Mouse (Mus musculus) heart, adult 2 months (tissue): ENCODE data around the gene Gpr132. TPM values are rescaled to one million over a fixed set of nuclear protein-coding genes. Genes with fewer than 3 reads are reported as not detected.

ENCODE experiments used
- DNase-seq, 2 experiments: peaks; one replicate each; pipeline ENCODE4 v3.0.0; 2021
- H3K27ac ChIP-seq: fragments of 200-600 bp; 2 replicates; pipeline ENCODE4 v1.8.1; 2022
- H3K27me3 ChIP-seq: fragments of 200-500 bp; 2 replicates; pipeline ENCODE4 v1.6.1; 2012; ENCODE audit warnings: mild to moderate bottlenecking, low read length, inconsistent platforms, mixed read lengths; ENCODE audit not compliant: control insufficient read depth, insufficient read depth
- H3K36me3 ChIP-seq: fragments of 200-500 bp; 2 replicates; pipeline ENCODE4 v1.6.1; 2012; ENCODE audit warnings: low read length, inconsistent platforms; ENCODE audit not compliant: control insufficient read depth, insufficient read depth
- H3K4me1 ChIP-seq: fragments of 200-500 bp; 2 replicates; pipeline ENCODE4 v1.6.1; 2011; ENCODE audit warnings: low read length; ENCODE audit not compliant: control insufficient read depth, insufficient read depth
- H3K4me3 ChIP-seq: fragments of 200-600 bp; 2 replicates; pipeline ENCODE4 v1.8.1; 2022
- H3K79me2 ChIP-seq: fragments of 200-500 bp; replicated peaks from 2 replicates; pipeline ENCODE4 v1.6.1; 2012; ENCODE audit warnings: mild to moderate bottlenecking, inconsistent platforms, low read length, moderate library complexity, mixed read lengths; ENCODE audit not compliant: control insufficient read depth, insufficient read depth
- H3K9ac ChIP-seq: fragments of 200-500 bp; 2 replicates; pipeline ENCODE4 v1.6.1; 2012; ENCODE audit warnings: low read depth, mild to moderate bottlenecking, control low read depth, inconsistent platforms, low read length, mixed read lengths
- CTCF ChIP-seq: fragments of 200-600 bp; IDR thresholded peaks from 2 replicates; pipeline ENCODE4 v1.8.1; 2022; ENCODE audit warnings: antibody characterized with exemption, mild to moderate bottlenecking, moderate library complexity
- EP300 ChIP-seq: fragments of 200-500 bp; IDR thresholded peaks from 2 replicates; pipeline ENCODE4 v1.6.1; 2011; ENCODE audit warnings: low read depth, low read length, control low read depth; ENCODE audit not compliant: insufficient read depth
- POLR2A ChIP-seq: fragments of 200-500 bp; IDR thresholded peaks from 2 replicates; pipeline ENCODE4 v1.6.1; 2011; ENCODE audit warnings: mild to moderate bottlenecking, low read depth, low read length, control low read depth; ENCODE audit not compliant: insufficient read depth
- WGBS: fragments of 180-500 bp; shearing (Covaris S2); methylation state at CpG from one replicate; pipeline ENCODE4 v1.1.7; 2018; 5-methylcytosine and 5-hydroxymethylcytosine counted together
- intact Hi-C: fragments of 180-260 bp; cut with DNase I; formaldehyde crosslinking; loops from one replicate; pipeline ENCODE4 v1.15.1; 2025
- polyA plus RNA-seq: library from polyadenylated mRNA; depleted of rRNA; stranded (reverse); fragments of >200 nt; gene quantifications from 2 replicates; pipeline ENCODE4 v1.2.3, GENCODE M21; 2012
- total RNA-seq, 2 experiments: library from RNA; stranded (reverse); gene quantifications; 2 replicates each; pipeline ENCODE4 v1.2.3; 2021

Gpr132 gene
- total and polyA plus RNA-seq, 3 experiments, result 0.29 to 2.0 (median 0.36) TPM

GRCm38 (mm10) chr12:112881301-112881815 is 13.3 kb upstream of the Gpr132 start:
- H3K4me1 ChIP-seq, result peaks cover 19% of the 10 kb centered on the region
- no peaks in the 10 kb centered on the region for H3K36me3 ChIP-seq
- no peaks in the 10 kb centered on the region for H3K27me3 ChIP-seq
- intact Hi-C loops, result no loop called here
- WGBS, result 67% methylated on average over 6 of the region's 6 CpGs
- H3K79me2 ChIP-seq, result no peaks in the 10 kb centered on the region
- H3K9ac ChIP-seq, result no peak overlapping the region
- DNase-seq, result no peak
- H3K4me3 ChIP-seq, result no peak overlapping the region
- no peak overlapping the region for H3K27ac ChIP-seq
- TF ChIP-seq EP300 (no peak), CTCF (no peak), POLR2A (no peak)

GRCm38 (mm10) chr12:112880661-112881060 is 12.6 kb upstream of the Gpr132 start:
- intact Hi-C loops, result no loop called here
- Histone ChIP-seq H3K9ac (no peak overlapping the region), H3K4me3 (no peak overlapping the region), H3K36me3 (no peaks in the 10 kb centered on the region), H3K27me3 (no peaks in the 10 kb centered on the region), H3K79me2 (no peaks in the 10 kb centered on the region), H3K4me1 (peaks cover 24% of the 10 kb centered on the region), H3K27ac (no peak overlapping the region)
- WGBS, result 80% methylated on average over 4 of the region's 4 CpGs
- DNase-seq, result no peak
- no peak for TF ChIP-seq POLR2A
- TF ChIP-seq EP300, result no peak
- TF ChIP-seq CTCF, result no peak

GRCm38 (mm10) chr12:112879731-112880130 is 11.7 kb upstream of the Gpr132 start:
- Histone ChIP-seq H3K36me3 (no peaks in the 10 kb centered on the region), H3K9ac (no peak overlapping the region), H3K27ac (peak overlapping the region; percentile 31), H3K4me3 (no peak overlapping the region), H3K79me2 (no peaks in the 10 kb centered on the region), H3K4me1 (peaks cover 25% of the 10 kb centered on the region), H3K27me3 (no peaks in the 10 kb centered on the region)
- TF ChIP-seq EP300 (no peak), POLR2A (no peak), CTCF (no peak)
- DNase-seq, result no peak
- 56% methylated on average over 5 of the region's 5 CpGs for WGBS
- intact Hi-C loops, result loop anchor here (10.0 kb wide), 2 partner anchors 195 to 225 kb away; partner anchors contain the start of gene Tex22

GRCm38 (mm10) chr12:112877607-112878020 is 9.6 kb upstream of the Gpr132 start:
- Histone ChIP-seq H3K4me3 (peak overlapping the region; percentile 43), H3K27ac (peak overlapping the region; percentile 36), H3K79me2 (no peaks in the 10 kb centered on the region), H3K9ac (peak overlapping the region; percentile 40), H3K4me1 (peaks cover 28% of the 10 kb centered on the region), H3K27me3 (no peaks in the 10 kb centered on the region), H3K36me3 (no peaks in the 10 kb centered on the region)
- TF ChIP-seq POLR2A (no peak), EP300 (no peak), CTCF (no peak)
- 5% methylated on average over 37 of the region's 37 CpGs for WGBS
- intact Hi-C loops, result loop anchor here (1.0 to 10.0 kb wide), 4 partner anchors 17 to 227 kb away; partner anchors contain the start of gene Tex22
- peak; percentile 45 to 53 for DNase-seq

GRCm38 (mm10) chr12:112877073-112877576 is 9.1 kb upstream of the Gpr132 start:
- 7% methylated on average over 17 of the region's 17 CpGs for WGBS
- Histone ChIP-seq H3K9ac (peak overlapping the region; percentile 40), H3K4me3 (peak overlapping the region; percentile 43)

GRCm38 (mm10) chr12:112876332-112877072 is 8.5 kb upstream of the Gpr132 start:
- peak overlapping the region; percentile 76 for H3K27ac ChIP-seq
- peak overlapping the region; percentile 52 for H3K9ac ChIP-seq
- DNase-seq, result peak; percentile 79 to 86
- WGBS, result 6% methylated on average over 28 of the region's 28 CpGs
- peaks cover 28% of the 10 kb centered on the region for H3K4me1 ChIP-seq
- TF ChIP-seq POLR2A (peak; percentile 34; the same call in 1 of the 2 replicates), EP300 (no peak), CTCF (no peak)
- H3K79me2 ChIP-seq, result no peaks in the 10 kb centered on the region
- no peaks in the 10 kb centered on the region for H3K36me3 ChIP-seq
- peak overlapping the region; percentile 43; the same call in 1 of the 2 replicates for H3K4me3 ChIP-seq
- intact Hi-C loops, result loop anchor here (1.0 to 10.0 kb wide), 4 partner anchors 18 to 228 kb away; partner anchors contain the start of gene Tex22
- no peaks in the 10 kb centered on the region for H3K27me3 ChIP-seq

More at GRCm38 (mm10) chr12:112877073-112877576, 9.1 kb upstream of the Gpr132 start:
- TF ChIP-seq CTCF (no peak), EP300 (no peak), POLR2A (no peak)
- Histone ChIP-seq H3K27ac (peak overlapping the region; percentile 36; the same call in 1 of the 2 replicates), H3K27me3 (no peaks in the 10 kb centered on the region), H3K36me3 (no peaks in the 10 kb centered on the region), H3K4me1 (peaks cover 28% of the 10 kb centered on the region), H3K79me2 (no peaks in the 10 kb centered on the region)
- DNase-seq, result peak in 1 of 2 experiments; percentile 35
- intact Hi-C loops, result loop anchor here (1.0 to 10.0 kb wide), 4 partner anchors 17 to 228 kb away; partner anchors contain the start of gene Tex22
